Mouse (Mus musculus) right cerebral cortex, postnatal 25 days (tissue): ENCODE results near the gene Sept10.
A peak's percentile ranks its signal among the peaks of the same experiment; 100 is the strongest.

Experiments
- DNase-seq: peaks from one replicate; pipeline ENCODE4 v3.0.0; 2022

Sept10 gene

DNA sequence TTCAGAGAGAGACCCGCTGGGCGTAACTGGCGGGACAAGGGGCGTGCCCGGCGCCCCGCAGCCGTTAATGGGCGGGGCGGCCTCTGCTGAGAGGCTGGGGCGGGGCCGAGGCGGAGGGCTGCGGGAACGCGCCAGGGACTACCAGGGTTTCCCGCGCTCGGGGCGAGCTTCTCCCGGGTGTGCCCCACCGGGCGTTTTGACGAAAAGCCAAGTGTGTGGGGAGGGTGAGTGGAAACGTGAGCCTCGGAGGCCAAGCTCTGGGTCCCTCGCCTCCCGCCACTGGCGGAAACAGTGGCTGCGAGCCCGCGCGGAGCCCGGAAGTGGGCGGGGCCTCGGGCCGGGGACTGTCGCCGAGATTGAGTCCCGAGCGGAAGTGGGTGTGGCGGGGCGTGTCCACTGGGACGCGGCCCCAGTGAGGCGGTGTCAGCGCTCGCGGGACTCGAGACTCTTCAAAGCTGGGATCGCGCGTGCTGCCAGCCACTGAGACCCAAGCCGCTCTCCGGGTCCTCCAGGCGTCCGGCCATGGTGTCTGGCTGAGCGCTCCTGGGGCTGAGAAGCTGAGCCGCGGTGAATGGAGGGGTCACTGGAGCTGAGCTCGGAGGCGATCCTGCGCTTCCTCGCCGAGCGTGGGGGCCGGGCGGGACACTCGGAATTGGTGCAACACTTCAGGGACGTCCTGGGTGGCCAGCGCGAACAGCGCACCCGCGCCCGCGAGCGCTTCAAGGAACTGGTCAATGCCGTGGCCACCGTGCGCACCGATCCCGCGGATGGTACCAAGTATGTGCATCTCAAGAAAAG, at the start of gene Sept10, which contains the start of gene Sowahc:
Gene Sept10, minus strand, starts transcription at position 375 of the 798 bp plus-strand sequence.
Gene Sowahc, plus strand, starts transcription at position 481 of the 798 bp plus-strand sequence.
- DNase-seq: peak; percentile 97

DNA sequence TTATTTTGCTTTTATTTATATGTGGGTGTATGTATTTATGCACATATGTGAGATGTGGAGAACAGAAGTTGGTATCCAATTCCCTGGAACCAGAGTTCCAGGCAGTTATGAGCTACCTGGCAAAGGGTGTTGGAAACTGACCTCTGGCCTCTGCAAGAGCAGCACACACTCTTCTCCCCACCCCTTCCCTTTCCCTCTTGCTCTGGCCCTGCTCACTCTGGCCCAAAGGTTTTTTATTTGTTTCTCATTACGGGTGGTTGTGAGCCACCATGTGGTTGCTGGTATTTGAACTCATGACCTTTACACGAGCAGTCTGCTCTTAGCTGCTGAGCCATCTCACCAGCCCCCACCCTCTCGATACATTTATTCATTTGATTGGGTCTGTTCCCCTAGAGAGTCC, 47.1 kb upstream of the Sept10 start:
- no peak for DNase-seq

DNA sequence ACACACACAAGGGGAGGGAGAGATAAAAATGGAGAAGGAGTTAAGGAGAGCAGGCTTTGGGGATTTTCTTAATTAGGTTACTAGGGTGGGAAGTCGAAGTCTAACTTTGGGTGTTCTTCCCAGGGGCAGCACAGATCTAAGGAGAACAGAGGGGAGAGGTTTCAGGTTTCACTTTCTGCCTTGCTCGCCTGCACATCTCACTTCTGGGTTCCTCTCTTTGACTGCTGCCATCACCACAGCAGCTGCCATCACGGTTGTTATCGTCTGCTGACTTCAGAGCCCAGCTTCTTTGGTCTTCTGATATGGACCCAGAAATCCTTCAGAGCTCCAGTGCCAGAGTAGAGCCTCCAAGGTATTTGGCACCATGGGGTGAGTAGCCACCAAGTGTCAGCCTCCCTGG, 46.5 kb upstream of the Sept10 start:
- no peak for DNase-seq

DNA sequence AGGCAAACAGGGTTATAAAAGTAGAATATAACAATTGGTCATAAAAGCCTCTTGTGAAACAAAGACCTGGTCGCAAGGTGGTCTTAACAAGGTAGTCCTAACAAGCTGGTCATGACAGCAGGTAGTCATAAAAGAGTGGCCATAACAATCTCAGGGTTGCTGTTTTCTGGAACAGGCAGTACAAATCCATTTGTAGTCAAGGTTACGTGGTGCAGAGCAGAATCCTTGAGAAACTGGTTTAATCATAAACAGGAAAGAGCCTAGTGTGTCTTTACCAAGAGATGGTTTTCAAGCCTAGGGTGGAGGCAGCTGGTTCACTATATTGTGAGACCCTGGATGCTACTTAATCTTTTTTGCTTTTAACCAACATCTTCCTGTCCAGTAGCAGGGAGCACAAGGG, 45.6 kb upstream of the Sept10 start:
- no peak for DNase-seq

DNA sequence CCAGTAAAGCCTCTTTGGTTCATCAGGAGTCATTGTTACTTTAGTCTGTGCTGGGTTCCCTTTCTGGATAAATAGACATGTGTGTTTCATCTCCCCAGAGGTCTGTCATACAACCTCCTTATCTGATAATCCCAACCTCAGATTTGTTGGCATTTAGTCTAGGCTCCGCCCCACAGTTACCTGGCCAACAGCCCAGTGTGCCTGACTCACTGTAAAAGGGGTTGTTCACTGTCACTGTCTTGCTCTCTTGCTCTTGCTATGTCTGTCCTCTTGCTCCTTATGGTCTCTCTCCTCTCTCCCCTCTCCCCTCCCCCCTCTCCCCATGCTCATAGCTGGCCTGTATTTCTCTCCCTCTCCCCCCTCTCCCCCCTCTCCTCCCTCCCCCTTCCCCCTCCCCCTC, 44.5 kb upstream of the Sept10 start:
- no peak for DNase-seq

DNA sequence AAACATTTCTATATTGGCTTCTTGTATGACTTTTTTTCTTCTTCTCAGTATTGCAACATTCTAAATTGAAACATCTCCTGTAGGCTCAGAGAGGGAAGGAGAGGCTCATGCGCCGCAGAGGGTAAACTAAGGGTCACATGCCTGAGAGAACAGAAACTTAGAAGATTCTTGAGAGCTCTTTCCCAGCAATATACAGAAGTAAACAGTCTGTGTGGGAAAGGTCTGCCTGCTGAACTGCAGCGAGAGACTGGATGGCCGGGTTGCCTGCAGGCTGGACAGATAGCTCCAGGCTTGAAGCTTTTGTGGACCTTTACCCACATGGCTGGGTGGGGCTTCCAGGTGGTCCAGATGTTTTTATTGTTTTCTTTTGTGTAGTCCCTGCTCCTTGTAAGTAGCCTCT, 44.0 kb upstream of the Sept10 start:
- DNase-seq: no peak

DNA sequence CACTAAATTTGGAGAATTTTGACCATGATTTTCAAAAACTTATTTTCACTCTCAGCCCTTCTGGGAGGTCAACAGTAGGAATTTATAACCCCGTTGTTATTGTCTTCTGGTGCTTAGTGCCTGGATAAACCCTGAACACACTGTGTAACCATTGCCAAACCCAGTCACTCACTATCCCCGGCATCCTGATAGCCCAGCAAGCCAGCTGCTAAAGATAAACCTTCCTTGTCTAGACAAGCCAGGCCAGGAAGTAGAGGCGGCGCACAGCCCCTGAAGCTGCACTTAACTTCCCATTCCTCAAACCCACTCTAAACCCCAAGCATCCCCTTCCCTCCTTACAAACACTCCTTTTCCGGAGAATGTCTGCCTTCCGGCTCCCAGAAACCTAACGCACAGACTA, 43.4 kb upstream of the Sept10 start:
- no peak for DNase-seq

DNA sequence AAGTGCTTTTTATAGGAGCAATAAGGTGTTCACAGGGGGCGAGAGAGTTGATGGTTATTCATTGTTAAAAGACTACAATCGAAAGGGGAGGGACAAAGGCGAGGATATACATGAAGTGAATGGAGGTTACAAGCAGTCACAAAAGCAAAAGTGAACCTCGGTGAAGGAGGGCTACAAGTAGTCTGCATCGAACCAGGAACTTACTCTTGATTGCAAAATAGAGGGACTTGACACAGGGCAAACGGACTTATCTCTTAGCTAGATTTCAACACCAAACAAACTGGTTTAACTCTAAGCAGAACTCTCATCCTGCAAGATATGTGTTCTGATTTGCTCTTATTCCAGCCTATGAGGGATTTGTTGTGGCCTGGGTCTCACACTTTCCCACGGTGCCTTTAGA, 41.3 kb upstream of the Sept10 start:
- no peak for DNase-seq

DNA sequence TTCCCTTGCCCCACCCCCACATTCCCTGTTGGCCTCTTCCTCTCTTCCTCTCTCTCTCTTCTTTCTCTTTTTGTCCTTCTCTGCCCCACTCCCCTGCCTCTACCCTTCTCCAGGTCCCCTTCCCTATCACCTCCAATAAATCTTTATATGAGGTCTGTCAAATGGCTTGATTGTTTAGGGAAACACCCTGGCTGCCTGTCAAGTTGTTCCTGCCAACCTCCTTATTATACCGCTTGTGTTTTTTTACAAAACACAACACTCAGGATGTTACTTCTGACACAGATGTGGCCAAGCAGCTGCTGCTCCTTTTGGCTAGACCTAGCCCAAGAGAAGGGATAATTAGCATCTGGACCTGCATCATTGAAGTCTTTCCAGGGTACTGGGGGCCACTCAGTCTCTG, 40.4 kb upstream of the Sept10 start:
- no peak for DNase-seq

DNA sequence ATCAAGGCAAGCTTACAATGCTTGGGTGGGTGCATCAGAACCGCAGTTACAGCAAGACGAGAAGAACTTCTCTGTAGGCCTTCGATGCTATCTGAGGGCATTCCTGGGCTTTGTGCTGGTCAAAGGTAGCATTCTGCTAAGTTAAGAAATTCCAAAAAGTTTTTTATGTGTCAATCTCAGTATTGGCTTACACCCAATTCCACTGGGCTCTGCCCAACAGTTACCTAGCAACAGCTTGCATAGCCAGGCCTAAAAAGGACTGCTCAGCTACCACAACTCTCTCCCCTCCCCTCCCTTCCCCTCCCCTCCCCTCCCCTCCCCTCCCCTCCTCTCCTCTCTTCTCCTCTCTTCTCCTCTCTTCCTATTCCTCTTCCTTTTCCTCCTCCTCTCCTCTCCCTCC, 40.0 kb upstream of the Sept10 start:
- DNase-seq: no peak

DNA sequence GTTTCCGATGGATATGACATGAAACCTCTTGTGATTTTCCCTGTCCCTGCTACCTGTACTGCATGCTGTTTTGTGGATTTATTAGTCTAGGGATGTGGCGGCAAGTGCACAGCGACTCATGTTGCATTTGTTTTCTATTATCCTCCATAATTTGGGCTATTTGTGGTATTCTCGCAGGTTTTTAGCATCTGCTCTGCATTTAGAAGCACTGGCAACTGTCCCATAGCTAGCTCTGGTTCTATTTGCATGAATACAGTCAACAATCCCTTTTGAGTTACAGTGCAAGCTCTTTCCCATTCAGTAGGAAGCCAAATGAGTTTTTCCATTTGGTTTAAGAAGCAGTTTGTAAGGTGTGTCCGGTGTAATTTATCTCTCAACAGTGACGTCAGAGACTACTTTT, 37.9 kb upstream of the Sept10 start:
- no peak for DNase-seq

DNA sequence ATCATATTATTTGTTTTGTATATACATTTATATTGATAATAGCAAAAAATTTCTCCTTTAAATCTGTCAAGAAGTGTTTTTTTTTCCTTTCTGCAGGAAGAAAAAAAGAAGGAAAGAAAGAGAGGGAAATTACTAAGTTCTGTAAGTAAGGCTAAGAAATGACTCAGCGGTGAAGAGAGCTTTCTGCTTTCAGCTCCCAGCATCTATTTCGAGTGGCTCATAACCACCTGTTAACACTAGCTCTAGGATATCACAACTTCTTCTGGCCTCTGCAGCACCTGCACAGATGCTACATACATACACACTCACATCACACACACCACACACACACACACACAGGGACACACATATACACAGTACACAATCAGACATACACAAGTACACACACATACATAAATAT, 34.9 kb upstream of the Sept10 start:
- no peak for DNase-seq

DNA sequence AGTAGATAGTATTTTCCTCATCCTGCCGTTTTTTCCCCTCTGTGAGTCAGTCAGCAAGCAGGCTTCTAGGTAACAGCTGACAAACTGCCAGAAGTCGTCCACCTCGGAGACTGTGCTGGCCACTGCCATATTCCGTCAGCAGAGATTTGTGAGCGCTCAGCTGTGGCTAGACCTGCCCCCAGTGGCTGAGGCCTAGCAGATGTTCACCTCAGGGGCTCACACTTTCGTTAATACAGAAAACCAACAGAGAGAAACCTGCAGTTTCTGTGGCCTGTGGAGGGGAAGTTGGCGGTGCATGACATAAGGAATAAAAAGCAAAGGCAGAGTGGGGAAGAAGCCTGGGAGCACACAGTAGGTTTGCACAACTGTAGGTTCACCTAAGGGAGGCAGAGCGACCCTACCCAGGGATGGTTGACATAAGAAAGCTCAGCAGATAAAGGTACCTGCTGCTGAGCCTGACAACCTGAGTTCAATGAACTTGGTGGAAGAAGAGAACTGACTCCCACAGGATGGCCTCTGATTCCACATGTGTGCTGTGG, 32.0 kb upstream of the Sept10 start:
- DNase-seq: no peak

DNA sequence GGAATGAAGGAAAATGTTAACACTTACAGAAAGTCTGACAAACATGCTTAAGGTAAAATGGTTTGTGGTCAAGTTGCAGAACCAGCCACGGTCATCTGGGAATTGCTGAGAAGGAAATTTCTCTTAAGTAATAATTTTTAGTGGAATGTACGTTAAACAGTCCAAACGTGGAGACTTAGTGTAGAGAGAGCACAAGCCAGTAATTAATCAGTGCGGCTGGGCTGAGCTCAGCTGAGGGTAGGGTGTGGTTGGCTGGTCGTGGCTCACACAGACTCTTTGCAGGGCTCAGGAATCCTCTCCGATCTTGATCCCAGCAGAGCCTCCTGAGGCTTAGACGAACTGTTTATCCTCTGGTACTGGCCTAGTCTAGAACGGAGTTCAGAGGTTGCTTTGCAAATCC, 30.7 kb upstream of the Sept10 start:
- no peak for DNase-seq

DNA sequence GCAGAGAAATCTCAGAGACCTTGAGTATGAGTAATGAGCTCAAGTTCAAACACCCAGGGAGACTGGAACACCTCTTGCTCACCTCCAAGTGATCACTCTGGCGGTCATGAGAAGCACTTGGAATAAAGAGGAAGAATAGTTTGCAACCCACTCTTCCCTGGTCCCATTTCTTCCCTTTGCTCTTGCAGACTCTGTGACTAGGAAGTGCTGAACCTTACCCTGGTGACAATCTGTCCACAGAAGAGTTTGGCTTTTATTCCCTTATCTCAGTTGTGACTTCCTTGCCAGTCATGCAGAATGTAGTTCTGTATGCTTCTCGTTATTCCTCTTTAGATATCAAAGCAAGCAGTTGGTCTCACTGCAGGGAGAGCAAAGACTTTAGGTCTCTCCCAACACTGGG, 30.3 kb upstream of the Sept10 start:
- DNase-seq: no peak

DNA sequence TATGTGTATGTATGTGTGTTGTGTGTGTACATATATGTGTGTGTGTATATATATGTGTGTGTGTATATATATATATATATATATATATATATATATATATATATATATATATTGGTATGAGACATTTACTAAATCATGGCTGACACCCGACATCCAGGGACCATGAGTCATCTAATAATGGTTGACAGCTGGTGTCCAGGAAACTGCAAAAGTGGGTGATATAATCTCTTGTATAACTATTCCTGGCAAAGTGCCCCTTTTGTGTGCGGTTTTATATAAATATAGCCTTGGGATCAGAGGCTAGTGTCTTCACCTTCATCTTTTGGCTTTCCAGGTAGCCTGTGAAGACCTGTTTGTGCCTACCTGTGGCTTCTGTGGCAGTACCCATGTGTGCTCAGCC, 29.0 kb upstream of the Sept10 start:
- DNase-seq: no peak

DNA sequence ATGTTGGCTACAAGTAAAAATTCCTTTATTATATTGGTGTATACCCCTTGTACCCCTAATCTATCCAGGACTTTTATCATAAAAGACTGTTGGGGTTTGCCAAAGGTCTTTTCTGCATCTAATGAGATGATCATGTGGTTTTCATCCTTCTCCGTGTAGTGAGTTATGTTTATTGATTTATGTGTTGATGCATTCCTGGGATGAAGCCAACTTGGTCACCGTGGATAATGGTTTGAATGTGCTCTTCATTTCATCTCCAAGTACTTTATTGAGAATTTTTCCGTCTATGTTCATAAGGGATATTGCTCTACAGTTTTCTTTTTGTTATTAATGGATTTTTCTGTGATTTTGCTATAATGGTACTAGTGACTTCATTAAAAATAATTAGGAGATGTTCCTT, 27.9 kb upstream of the Sept10 start:
- no peak for DNase-seq

DNA sequence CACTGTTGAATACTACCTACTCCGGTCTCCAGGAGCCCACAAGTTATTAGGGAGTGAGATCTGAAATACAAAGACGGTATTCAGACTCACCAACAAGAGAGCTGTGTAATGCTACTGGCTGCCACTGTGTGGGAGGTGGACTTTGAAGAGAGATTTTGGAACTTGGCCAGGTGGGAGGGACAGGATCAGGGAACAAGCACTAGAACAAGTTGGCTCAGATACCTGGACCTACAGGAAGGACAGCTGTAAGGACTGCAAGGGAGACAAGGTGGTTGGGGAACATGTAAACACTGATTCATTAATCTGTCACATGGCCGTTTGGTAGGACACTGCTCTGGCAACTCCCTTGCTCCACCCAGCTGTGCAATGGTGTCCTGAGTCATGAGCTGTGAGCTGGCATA, 19.5 kb upstream of the Sept10 start:
- no peak for DNase-seq

DNA sequence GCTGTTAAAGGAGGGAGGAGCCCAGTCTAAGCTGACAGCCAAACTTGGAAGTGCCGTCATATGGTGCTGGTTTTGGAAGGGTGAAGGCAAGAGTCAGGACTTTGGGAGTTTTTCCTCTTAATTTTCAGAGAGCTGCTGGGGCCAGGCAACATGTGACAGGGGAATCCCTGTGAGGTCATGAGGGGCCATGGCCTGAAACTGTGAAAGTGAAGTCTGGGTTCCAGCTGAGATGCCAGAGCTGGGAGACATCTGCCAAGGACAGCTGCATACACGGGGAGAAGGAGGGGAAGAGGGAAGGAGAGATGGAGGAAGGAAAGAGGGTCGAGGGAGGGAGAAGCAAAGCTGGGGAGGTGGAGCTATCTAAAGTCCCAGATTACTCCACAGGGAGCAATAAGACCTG, 16.1 kb upstream of the Sept10 start:
- DNase-seq: no peak

DNA sequence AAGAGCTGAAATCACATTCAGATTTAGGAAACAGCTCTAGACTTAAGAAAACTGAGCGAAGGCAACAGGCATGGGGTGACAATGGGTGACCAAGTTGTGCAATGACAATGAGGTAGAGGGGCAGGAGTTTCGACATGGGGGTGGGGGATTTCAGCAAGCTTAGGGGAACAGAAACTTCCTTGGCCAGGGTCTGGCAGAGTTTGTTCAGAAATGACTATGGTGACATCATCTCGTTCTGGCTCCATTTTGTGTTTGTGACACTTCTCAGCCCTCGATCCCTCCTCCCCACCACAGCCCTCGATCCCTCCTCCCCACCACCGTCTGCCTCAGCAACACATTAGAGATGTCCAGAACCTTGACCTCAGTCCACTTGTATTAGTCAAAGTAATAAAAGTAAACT, 14.8 kb upstream of the Sept10 start:
- no peak for DNase-seq

DNA sequence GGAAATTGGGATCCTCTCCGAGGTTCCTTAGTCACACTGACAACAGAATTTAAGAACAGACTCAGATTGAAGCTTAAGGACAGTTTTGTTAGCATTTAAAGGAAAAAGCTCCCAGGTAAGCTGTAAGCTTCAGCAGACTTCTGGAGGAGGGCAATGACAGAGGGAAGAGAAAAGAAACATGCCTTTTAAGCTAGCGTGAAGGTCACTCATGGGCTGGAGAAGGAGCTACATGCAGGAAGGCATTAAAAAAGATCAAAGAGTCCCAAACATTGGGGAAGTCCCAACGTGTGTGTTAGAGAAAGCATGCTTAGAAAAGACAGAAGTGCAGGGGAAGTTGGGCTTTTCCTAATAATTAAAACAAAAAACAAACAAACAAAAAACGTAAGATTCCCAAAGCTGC, 14.2 kb upstream of the Sept10 start:
- DNase-seq: no peak

DNA sequence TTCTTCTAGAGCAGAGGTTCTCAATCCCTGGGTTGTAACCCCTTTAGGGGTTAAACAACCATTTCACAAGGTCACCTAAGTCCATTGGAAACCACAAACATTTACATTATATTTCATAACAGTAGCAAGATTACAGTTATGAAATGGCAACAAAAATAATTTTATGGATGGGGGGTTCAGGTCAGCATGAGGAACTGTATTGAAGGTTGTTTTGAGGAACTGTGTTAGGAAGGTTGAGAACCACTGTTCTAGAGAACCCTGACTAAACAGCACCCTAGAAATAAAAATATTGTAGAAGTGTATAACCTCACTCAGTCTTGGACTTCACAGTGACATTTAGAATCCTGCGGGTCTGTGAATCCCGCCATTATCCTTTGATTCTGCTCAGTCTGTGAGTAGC, 13.6 kb upstream of the Sept10 start:
- DNase-seq: no peak

DNA sequence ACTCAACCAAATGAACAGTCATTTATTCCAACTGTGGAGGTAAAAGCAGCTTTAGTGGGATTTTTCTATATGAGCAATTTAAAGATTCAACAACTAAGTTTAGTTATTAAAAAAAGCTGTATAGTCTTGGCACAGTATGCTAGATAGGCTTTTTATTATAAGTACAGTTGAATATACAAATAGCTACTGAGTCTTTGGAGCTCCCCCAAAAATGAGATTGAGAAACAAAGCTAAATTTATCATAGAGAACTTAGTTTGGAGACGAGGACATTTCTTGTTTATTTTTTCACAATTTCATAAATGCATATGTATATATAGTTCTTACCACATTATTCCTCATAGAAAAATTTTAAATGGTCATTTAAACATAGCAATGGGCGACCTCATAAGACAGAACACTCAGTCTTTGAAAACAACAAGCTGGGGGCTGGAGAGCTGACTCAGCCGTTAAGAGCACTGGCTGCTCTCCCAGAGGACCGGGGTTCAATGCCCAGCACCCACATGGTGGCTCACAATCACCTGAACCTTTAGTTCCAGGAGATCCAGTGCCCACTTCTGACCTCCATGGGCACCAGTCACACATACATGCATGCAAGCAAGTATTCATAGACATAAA, 7.7 kb upstream of the Sept10 start:
- no peak for DNase-seq

DNA sequence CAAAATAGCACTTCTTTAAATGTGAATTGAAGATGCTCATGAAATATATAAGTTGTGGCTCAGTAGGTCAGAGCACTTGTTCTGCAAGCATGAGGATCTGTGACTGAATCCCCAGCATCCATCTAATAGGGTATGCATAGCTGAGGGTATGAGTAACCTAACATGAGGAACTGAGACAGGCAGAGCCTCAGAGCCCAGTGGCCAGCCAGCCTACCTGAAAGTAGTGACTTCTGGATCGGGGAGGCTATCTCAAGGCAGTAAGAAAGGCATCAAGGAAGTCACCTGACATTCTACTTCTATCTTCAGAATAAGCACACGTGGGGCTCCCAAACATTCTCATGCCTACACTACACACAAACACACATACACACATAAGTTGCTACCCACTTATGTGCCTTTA, 3.5 kb upstream of the Sept10 start:
- DNase-seq: no peak

DNA sequence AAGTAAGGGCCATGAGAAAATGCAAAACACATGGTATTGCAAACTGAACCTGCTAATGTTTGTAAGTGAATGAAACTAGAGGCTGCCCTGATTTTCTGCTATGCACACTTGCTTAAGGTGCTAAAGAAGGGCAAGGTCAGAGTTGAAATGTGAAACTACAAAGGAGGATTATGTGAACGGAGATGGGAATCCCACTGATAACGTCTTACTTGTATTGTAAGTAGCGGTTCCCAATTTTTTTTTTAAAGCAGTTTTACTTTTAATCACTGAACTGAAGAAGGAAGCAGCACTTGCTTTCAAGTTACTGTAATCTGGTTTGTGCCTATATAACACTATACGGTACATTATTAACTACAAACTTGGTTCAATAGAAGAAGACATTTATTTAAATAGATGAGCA, 2.2 kb upstream of the Sept10 start:
- DNase-seq: no peak
